Mouse (Mus musculus): ENCODE data around the gene Abhd12b.

Gene Abhd12b

GRCm38 (mm10) chr12:70201926-70202529 is 48.1 kb downstream of the Abhd12b start:
- peak; percentile 44 for DNase-seq (ENCODE audit: extremely low read depth, low read depth)

- DNase-seq (ENCODE audit: extremely low read depth, low read depth), result no peak
These were observed 50.5 kb downstream of the Abhd12b start for GRCm38 (mm10) chr12:70204433-70204832.

- no peak for DNase-seq (ENCODE audit: extremely low read depth, low read depth)
These were observed 54.3 kb downstream of the Abhd12b start for GRCm38 (mm10) chr12:70208214-70208613.

- DNase-seq (ENCODE audit: extremely low read depth, low read depth), result no peak
These were observed 58.6 kb downstream of the Abhd12b start for GRCm38 (mm10) chr12:70212501-70212900.

DNA sequence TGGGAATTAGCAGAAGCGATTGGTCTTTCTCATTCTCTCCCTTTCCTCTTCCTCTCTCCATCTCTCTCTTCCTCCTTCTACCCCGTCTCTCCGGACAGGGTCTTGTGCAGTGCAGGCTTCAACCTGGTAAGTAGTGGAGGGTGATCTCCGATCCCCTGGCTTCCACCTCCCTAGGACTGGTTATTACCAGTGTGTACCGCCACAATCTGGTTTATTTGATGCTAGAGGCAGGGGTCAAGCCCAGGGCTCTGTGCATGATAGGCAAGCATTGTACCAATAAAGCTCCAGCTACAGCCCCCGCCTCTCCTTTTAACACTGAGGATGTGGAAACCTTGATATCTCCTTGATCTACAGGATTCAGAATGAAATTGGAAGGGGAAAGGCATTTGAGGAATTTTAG is 59.7 kb downstream of the Abhd12b start:
- DNase-seq (ENCODE audit: extremely low read depth, low read depth), result no peak

DNA sequence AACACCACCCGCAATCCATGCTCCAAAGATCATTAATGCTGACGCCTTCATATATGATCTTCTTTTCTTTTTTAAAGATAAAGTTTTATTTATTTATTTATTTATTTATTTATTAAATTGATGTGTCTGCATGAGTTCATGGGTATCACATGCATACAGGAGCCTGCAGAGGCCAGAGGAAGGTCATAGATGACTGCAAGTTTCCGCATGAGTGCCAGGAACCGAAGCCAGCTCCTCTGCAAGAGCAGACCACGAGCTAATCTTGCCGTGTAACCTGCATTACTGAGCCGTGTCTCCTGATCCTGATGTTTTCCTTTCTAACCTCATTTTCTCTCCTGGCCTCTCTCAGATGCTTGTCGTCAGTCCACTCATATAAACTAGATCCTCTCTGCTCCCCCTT is 60.3 kb downstream of the Abhd12b start:
- no peak for DNase-seq (ENCODE audit: extremely low read depth, low read depth)

- no peak for DNase-seq (ENCODE audit: extremely low read depth, low read depth)
These were observed 62.4 kb downstream of the Abhd12b start for GRCm38 (mm10) chr12:70216229-70216800.

GRCm38 (mm10) chr12:70218795-70219540 is 65.0 kb downstream of the Abhd12b start:
- DNase-seq (ENCODE audit: extremely low read depth, low read depth), result no peak

DNA sequence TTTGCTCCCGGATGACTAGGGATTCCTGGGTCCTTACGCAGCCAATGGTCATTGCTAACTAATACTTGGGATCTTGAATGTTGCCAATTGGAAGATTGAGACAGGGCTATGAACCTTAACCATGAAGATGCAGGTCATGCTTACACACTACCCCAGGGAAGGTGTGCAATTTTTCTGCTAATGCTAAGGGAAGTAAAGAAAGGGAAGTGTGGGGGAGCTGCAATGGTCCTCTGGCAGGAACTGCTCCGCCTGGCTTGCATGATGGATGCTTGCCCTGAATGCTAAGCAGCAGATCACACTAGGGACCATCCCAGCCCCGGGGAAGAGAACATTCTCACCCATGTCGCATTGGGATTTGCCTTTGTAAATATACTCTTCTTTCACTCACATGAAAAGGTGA is 67.5 kb downstream of the Abhd12b start:
- no peak for DNase-seq (ENCODE audit: extremely low read depth, low read depth)

- DNase-seq (ENCODE audit: extremely low read depth, low read depth), result no peak
These were observed 69.4 kb downstream of the Abhd12b start for GRCm38 (mm10) chr12:70223331-70223730.

- DNase-seq (ENCODE audit: extremely low read depth, low read depth), result no peak
These were observed 72.7 kb downstream of the Abhd12b start for GRCm38 (mm10) chr12:70226655-70227054.

GRCm38 (mm10) chr12:70227121-70227932 is 73.4 kb downstream of the Abhd12b start:
- peak; percentile 81 for DNase-seq (ENCODE audit: extremely low read depth, low read depth)

GRCm38 (mm10) chr12:70228155-70228554 is 74.2 kb downstream of the Abhd12b start:
- DNase-seq (ENCODE audit: extremely low read depth, low read depth), result no peak

DNA sequence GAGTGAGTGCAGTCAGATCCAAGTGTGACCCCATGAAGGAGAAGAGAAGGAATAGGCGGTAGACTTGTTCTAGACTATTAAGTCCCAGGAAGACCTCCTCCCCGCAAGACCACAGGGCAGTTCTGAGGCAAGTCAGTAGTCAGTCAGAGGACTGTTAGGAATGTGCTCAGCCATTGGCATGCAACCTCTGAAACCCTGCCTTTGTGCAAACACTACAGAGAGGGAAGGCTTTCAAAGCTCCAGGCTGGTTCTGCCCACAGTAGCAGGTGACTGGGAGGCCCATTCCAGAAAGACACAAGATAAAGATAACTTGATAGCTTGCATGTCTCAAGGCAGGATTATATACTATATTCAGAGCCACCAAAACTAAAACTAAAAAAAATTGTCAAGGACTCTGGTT is 77.4 kb downstream of the Abhd12b start, which contains the start of gene Pygl:
Gene Pygl (minus strand): TSS at position 195 of the 400 bp plus-strand sequence.
- no peak for DNase-seq (ENCODE audit: extremely low read depth, low read depth)

- peak; percentile 91 for DNase-seq (ENCODE audit: extremely low read depth, low read depth)
These were observed 78.1 kb downstream of the Abhd12b start for GRCm38 (mm10) chr12:70232020-70232544.

All from MEL-GATA-1-ER (cell line).